Mouse (Mus musculus) heart, postnatal 14 days (tissue): ENCODE data around the gene Abcb1b. TPM values are rescaled to one million over a fixed set of nuclear protein-coding genes. Genes with fewer than 3 reads are reported as not detected.

ENCODE experiments used
- DNase-seq, 2 experiments: peaks; one replicate each; pipeline ENCODE4 v3.0.0; 2021 to 2022
- intact Hi-C: fragments of 180-260 bp; cut with DNase I; formaldehyde crosslinking; loops from one replicate; pipeline ENCODE4 v1.15.1; 2025
- total RNA-seq, 2 experiments: library from RNA; stranded (reverse); gene quantifications; 2 replicates each; pipeline ENCODE4 v1.2.3; 2021

The Abcb1b gene
- total RNA-seq, 2 experiments from 2014 or later = 1.4 to 3.1 TPM

- no peak for DNase-seq
- intact Hi-C loops = no loop called here
Observed at GRCm38 (mm10) chr5:8911567-8912198, 113.7 kb downstream of the Abcb1b start.

Other genes starting within 250 kb of the Abcb1b start
- under 1 TPM; 0.63 to 0.76 TPM for gene Rundc3b, start 175.2 kb upstream of the Abcb1b start, total RNA-seq
- gene Abcb1a, start 138.1 kb upstream of the Abcb1b start, total RNA-seq = 10 to 100 TPM; 11.6 to 14.8 TPM
- 1 to 10 TPM; 5.7 to 7.1 TPM for gene Abcb4, start 95.6 kb downstream of the Abcb1b start, total RNA-seq
- gene Crot, start 199.2 kb downstream of the Abcb1b start, total RNA-seq = 10 to 100 TPM; 24.9 to 25.2 TPM